Mouse (Mus musculus) gastrocnemius, postnatal 4 days (tissue): ENCODE measurements at regions not wholly inside any gene's neighbourhood (a gene's known extent, or its start where the extent isn't known, plus 50 kb on each side); places are given as distances from the start of the nearest gene placed in this dataset.

ENCODE experiments used
- DNase-seq, 2 experiments: peaks; one replicate each; pipeline ENCODE4 v3.0.0; 2021 to 2022; ENCODE audit warnings: low spot score in 2 of 2, mixed read lengths in 2 of 2

- no peak for DNase-seq
These were observed 151.7 kb downstream of the 1190002N15Rik start for GRCm38 (mm10) chr9:94386190-94386589.

- DNase-seq = no peak
These were observed 155.6 kb downstream of the 1190002N15Rik start for GRCm38 (mm10) chr9:94382293-94382692.

- no peak for DNase-seq
These were observed 159.0 kb downstream of the 1190002N15Rik start for GRCm38 (mm10) chr9:94378835-94379234.

GRCm38 (mm10) chr9:94378291-94378690 lies 159.6 kb downstream of the 1190002N15Rik start:
- DNase-seq = no peak

GRCm38 (mm10) chr9:94377346-94378039 lies 160.4 kb downstream of the 1190002N15Rik start:
- DNase-seq = no peak

GRCm38 (mm10) chr9:94370976-94371375 lies 166.9 kb downstream of the 1190002N15Rik start:
- no peak for DNase-seq

GRCm38 (mm10) chr9:94368231-94368936 lies 169.5 kb downstream of the 1190002N15Rik start:
- DNase-seq = no peak

- DNase-seq = no peak
These were observed 175.8 kb downstream of the 1190002N15Rik start for GRCm38 (mm10) chr9:94361877-94362697.

- DNase-seq = no peak
These were observed 176.9 kb downstream of the 1190002N15Rik start for GRCm38 (mm10) chr9:94361011-94361410.

GRCm38 (mm10) chr9:94358150-94358549 lies 179.7 kb downstream of the 1190002N15Rik start:
- DNase-seq = no peak

GRCm38 (mm10) chr9:94342011-94342410 lies 195.9 kb downstream of the 1190002N15Rik start:
- DNase-seq = no peak

- DNase-seq = no peak
These were observed 196.3 kb downstream of the 1190002N15Rik start for GRCm38 (mm10) chr9:94341531-94341930.

- no peak for DNase-seq
These were observed 204.4 kb downstream of the 1190002N15Rik start for GRCm38 (mm10) chr9:94333450-94333849.

- DNase-seq = no peak
These were observed 214.9 kb downstream of the 1190002N15Rik start for GRCm38 (mm10) chr9:94323011-94323410.

- DNase-seq = no peak
These were observed 235.3 kb downstream of the 1190002N15Rik start for GRCm38 (mm10) chr9:94302575-94302974.

GRCm38 (mm10) chr9:94301896-94302295 lies 236.0 kb downstream of the 1190002N15Rik start:
- no peak for DNase-seq

GRCm38 (mm10) chr9:94295431-94295830 lies 242.4 kb downstream of the 1190002N15Rik start:
- DNase-seq = no peak

- DNase-seq = no peak
These were observed 245.7 kb downstream of the 1190002N15Rik start for GRCm38 (mm10) chr9:94292147-94292546.

- DNase-seq = no peak
These were observed 248.3 kb downstream of the 1190002N15Rik start for GRCm38 (mm10) chr9:94289546-94289945.

- no peak for DNase-seq
These were observed 250.3 kb downstream of the 1190002N15Rik start for GRCm38 (mm10) chr9:94287559-94287958.

GRCm38 (mm10) chr9:94278657-94279585 lies 259.0 kb downstream of the 1190002N15Rik start:
- DNase-seq = no peak
